Mouse (Mus musculus) left cerebral cortex, postnatal 4 days (tissue): Measurements from ENCODE around the gene St6galnac1. TPM values are rescaled to one million over a fixed set of nuclear protein-coding genes. Genes with fewer than 3 reads are reported as not detected.
"Not testable (repeated sequence)": the region's sequence is repeated elsewhere in the genome, so short reads cannot be mapped to it uniquely, and the experiment has no call there.

Source experiments
- DNase-seq: peaks from one replicate; pipeline ENCODE4 v3.0.0-alpha.2; 2022
- intact Hi-C: fragments of 180-260 bp; cut with DNase I; formaldehyde crosslinking; loops from one replicate; pipeline ENCODE4 v1.15.1; 2025
- total RNA-seq, 2 experiments: library from RNA; stranded (reverse); gene quantifications; 2 replicates each; pipeline ENCODE4 v1.2.3; 2021

St6galnac1 gene
- total RNA-seq: not detected

- DNase-seq: no peak
- intact Hi-C loops: loop anchor here (2.0 kb wide), 1 partner anchor 27 kb away; no protein-coding TSS in a partner anchor
Observed at GRCm38 (mm10) chr11:116775407-116775806, at the start of gene St6galnac1. TSS of gene St6galnac1 (minus strand) at chr11:116775507.

GRCm38 (mm10) chr11:116823885-116824284, 48.6 kb upstream of the St6galnac1 start:
- DNase-seq, intact Hi-C loops: not testable (repeated sequence)

GRCm38 (mm10) chr11:116823255-116823654, 47.9 kb upstream of the St6galnac1 start:
- intact Hi-C loops: no loop called here
- no peak for DNase-seq

GRCm38 (mm10) chr11:116822626-116823025, 47.3 kb upstream of the St6galnac1 start:
- intact Hi-C loops: no loop called here
- DNase-seq: no peak

GRCm38 (mm10) chr11:116822215-116822614, 46.9 kb upstream of the St6galnac1 start:
- DNase-seq: no peak
- intact Hi-C loops: no loop called here

- no peak for DNase-seq
- intact Hi-C loops: no loop called here
Observed at GRCm38 (mm10) chr11:116821057-116821940, 46.0 kb upstream of the St6galnac1 start.

- no peak for DNase-seq
- intact Hi-C loops: no loop called here
Observed at GRCm38 (mm10) chr11:116819932-116820593, 44.8 kb upstream of the St6galnac1 start.

GRCm38 (mm10) chr11:116818722-116819121, 43.4 kb upstream of the St6galnac1 start:
- intact Hi-C loops: no loop called here

GRCm38 (mm10) chr11:116817567-116817966, 42.3 kb upstream of the St6galnac1 start:
- DNase-seq: no peak
- intact Hi-C loops: no loop called here

More at GRCm38 (mm10) chr11:116818722-116819121, 43.4 kb upstream of the St6galnac1 start:
- no peak for DNase-seq

GRCm38 (mm10) chr11:116816769-116817168, 41.5 kb upstream of the St6galnac1 start:
- intact Hi-C loops: no loop called here
- no peak for DNase-seq

GRCm38 (mm10) chr11:116814884-116815415, 39.6 kb upstream of the St6galnac1 start:
- intact Hi-C loops: no loop called here
- no peak for DNase-seq

GRCm38 (mm10) chr11:116814076-116814883, 39.0 kb upstream of the St6galnac1 start:
- intact Hi-C loops: no loop called here
- peak; percentile 96 for DNase-seq

- intact Hi-C loops: no loop called here
- DNase-seq: no peak
Observed at GRCm38 (mm10) chr11:116813610-116814009, 38.3 kb upstream of the St6galnac1 start.

GRCm38 (mm10) chr11:116812793-116813529, 37.7 kb upstream of the St6galnac1 start:
- peak; percentile 86 for DNase-seq
- intact Hi-C loops: no loop called here

GRCm38 (mm10) chr11:116810983-116811901, 35.9 kb upstream of the St6galnac1 start:
- peak; percentile 95 for DNase-seq
- intact Hi-C loops: no loop called here

GRCm38 (mm10) chr11:116810528-116810927, 35.2 kb upstream of the St6galnac1 start:
- no peak for DNase-seq
- intact Hi-C loops: no loop called here

- intact Hi-C loops: loop anchor here (2.0 kb wide), 1 partner anchor 167 kb away; no protein-coding TSS in a partner anchor
- no peak for DNase-seq
Observed at GRCm38 (mm10) chr11:116809520-116809919, 34.2 kb upstream of the St6galnac1 start.

GRCm38 (mm10) chr11:116808811-116809395, 33.6 kb upstream of the St6galnac1 start:
- no peak for DNase-seq
- intact Hi-C loops: loop anchor here (2.0 kb wide), 1 partner anchor 166 kb away; no protein-coding TSS in a partner anchor
